Mouse (Mus musculus): Measurements from ENCODE around the gene 4933434E20Rik. TPM values are rescaled to one million over a fixed set of nuclear protein-coding genes. Genes with fewer than 3 reads are reported as not detected.

4933434E20Rik gene
- polyA plus RNA-seq, 1 experiment from 2014 or later: 141 TPM

DNA sequence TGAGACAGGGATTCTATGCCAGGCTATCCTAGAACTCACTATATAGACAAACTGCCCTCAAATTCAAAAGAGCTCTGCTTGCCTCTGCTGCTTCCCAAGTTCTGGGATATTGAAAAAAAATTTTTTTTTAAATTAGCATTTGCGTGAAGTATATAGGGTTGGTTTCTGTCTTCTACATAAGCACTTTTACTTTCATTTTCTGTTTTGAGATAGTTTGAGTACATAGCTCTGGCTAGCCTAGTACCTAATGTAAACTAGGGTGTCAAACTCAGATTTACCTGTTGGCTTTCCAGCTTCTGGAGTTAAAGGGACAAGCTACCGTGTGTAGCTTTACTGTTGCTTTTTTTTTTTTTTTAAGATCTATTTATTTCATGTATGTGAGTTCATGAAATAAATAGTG, 50.2 kb downstream of the 4933434E20Rik start:
- H3K36me3 ChIP-seq: peaks cover 39% of the 10 kb centered on the region

DNA sequence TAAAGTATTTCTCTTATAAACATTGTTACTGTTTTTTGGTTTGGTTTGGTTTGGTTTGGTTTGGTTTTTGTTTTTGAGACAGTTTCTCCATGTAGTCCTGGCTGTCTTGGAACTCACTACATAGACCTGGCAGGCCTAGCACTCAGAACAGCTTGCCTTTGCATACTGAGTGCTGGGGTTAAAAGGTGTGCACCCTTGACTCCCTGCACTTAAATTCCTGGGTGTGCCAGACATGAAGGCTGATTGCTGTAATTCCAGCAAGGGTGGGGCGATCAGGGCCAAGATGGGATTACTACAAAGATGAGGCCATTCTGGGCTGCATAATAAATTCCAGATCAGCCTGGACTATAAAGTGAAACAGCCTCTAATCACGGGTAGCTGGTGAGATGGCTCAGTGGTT, 50.8 kb downstream of the 4933434E20Rik start:
- Histone ChIP-seq H3K4me2 (no peak overlapping the region), H3K27ac (ENCODE audit: poor library complexity, severe bottlenecking) (no peak overlapping the region), H3K4me3 (no peak overlapping the region), H3K27me3 (replicated peaks) (no peaks in the 10 kb centered on the region), H3K9ac (no peak overlapping the region), H3K4me1 (replicated peaks) (no peaks in the 10 kb centered on the region), H3K9me3 (replicated peaks) (no peaks in the 10 kb centered on the region), H3K36me3 (peaks cover 37% of the 10 kb centered on the region)
- 80% methylated on average over 2 of the region's 2 CpGs for WGBS
- ATAC-seq (ENCODE audit: insufficient number of reproducible peaks, low FRiP score): no peak

More for the DNA sequence above, 50.2 kb downstream of the 4933434E20Rik start:
- Histone ChIP-seq H3K4me2 (no peak overlapping the region), H3K27ac (ENCODE audit: poor library complexity, severe bottlenecking) (no peak overlapping the region), H3K9ac (no peak overlapping the region), H3K27me3 (replicated peaks) (no peaks in the 10 kb centered on the region), H3K4me3 (no peak overlapping the region), H3K9me3 (replicated peaks) (no peaks in the 10 kb centered on the region), H3K4me1 (replicated peaks) (no peaks in the 10 kb centered on the region)
- no peak for ATAC-seq (ENCODE audit: insufficient number of reproducible peaks, low FRiP score)
- WGBS: 93% methylated on average over 2 of the region's 2 CpGs

DNA sequence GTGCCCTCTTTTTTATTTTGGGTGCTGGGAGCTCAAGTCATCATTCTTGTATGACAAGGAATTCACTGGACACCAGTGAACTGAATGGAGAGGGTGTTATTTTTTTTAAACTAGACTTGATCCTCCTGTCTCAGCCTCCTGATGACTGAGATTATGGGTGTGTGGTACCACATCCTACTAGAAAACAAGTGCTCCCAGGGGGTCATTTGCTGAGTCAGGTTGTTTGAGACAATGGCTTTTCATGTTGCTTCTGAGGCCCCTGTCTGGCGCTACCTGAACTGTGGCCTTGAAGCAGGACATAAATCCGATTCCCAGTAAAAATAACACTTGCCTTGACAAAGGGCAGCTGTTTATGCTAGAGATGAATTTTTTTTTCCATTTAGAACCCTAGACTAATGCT, 51.7 kb downstream of the 4933434E20Rik start:
- peaks cover 27% of the 10 kb centered on the region for H3K36me3 ChIP-seq
- H3K9me3 ChIP-seq (replicated peaks): no peaks in the 10 kb centered on the region
- no peaks in the 10 kb centered on the region for H3K4me1 ChIP-seq (replicated peaks)
- 82% methylated on average over 2 of the region's 2 CpGs for WGBS
- no peaks in the 10 kb centered on the region for H3K27me3 ChIP-seq (replicated peaks)
- H3K4me2 ChIP-seq: no peak overlapping the region
- H3K9ac ChIP-seq: no peak overlapping the region
- H3K4me3 ChIP-seq: no peak overlapping the region
- no peak overlapping the region for H3K27ac ChIP-seq (ENCODE audit: poor library complexity, severe bottlenecking)
- ATAC-seq (ENCODE audit: insufficient number of reproducible peaks, low FRiP score): no peak

DNA sequence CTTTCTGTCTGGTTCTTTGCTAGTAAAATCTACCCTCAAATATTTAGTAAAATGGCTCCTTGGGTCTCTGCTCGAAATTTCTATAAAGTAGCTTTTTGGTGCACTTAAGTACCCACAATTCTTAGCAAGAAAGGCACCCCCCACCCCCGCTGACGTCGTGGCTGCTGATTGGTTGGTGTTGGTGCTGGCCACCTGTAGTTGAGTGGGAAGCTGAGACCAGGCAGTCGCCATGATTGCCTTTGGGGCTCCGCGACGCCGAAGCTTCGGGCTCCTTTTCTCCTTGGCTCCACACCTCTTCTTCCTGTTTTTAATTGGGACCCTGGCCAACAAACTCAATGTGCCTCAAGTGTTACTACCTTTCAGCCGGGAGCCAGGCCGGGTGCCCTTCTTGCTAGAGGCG, 52.5 kb downstream of the 4933434E20Rik start, which contains the start of gene Nup210l:
Gene Nup210l, plus strand, starts transcription at position 195 of the 400 bp plus-strand sequence.
- Histone ChIP-seq H3K9me3 (replicated peaks) (no peaks in the 10 kb centered on the region), H3K4me2 (no peak within 1 kb of the TSS), H3K36me3 (peaks cover 20% of the 10 kb centered on the region), H3K4me3 (no peak within 1 kb of the TSS), H3K4me1 (replicated peaks) (no peaks in the 10 kb centered on the region), H3K27ac (ENCODE audit: poor library complexity, severe bottlenecking) (no peak within 1 kb of the TSS), H3K27me3 (replicated peaks) (no peaks in the 10 kb centered on the region), H3K9ac (no peak within 1 kb of the TSS)
- WGBS: 80% methylated on average over 13 of the region's 13 CpGs
- ATAC-seq (ENCODE audit: insufficient number of reproducible peaks, low FRiP score): no peak

- no peak overlapping the region for H3K9ac ChIP-seq
- no peak overlapping the region for H3K4me2 ChIP-seq
- H3K27ac ChIP-seq (ENCODE audit: poor library complexity, severe bottlenecking): no peak overlapping the region; the same call in 1 of the 2 replicates
- H3K9me3 ChIP-seq (replicated peaks): no peaks in the 10 kb centered on the region
- H3K4me3 ChIP-seq: no peak overlapping the region
- no peaks in the 10 kb centered on the region for H3K36me3 ChIP-seq
- 0 out of 2 replicates have a peak, but pooled peaks cover 3% of the 10 kb centered on the region for H3K4me1 ChIP-seq (replicated peaks)
- ATAC-seq (ENCODE audit: insufficient number of reproducible peaks, low FRiP score): no peak
- H3K27me3 ChIP-seq (replicated peaks): no peaks in the 10 kb centered on the region
- 46% methylated on average over 2 of the region's 2 CpGs for WGBS
These were observed 60.3 kb downstream of the 4933434E20Rik start for GRCm38 (mm10) chr3:90111706-90112105.

- no peak overlapping the region for H3K9ac ChIP-seq
- no peak overlapping the region for H3K27ac ChIP-seq (ENCODE audit: poor library complexity, severe bottlenecking)
- H3K9me3 ChIP-seq (replicated peaks): no peaks in the 10 kb centered on the region
- H3K4me2 ChIP-seq: no peak overlapping the region
- no peak for ATAC-seq (ENCODE audit: insufficient number of reproducible peaks, low FRiP score)
- WGBS: 73% methylated on average over 2 of the region's 2 CpGs
- 0 out of 2 replicates have a peak, but pooled peaks cover 3% of the 10 kb centered on the region for H3K4me1 ChIP-seq (replicated peaks)
- no peaks in the 10 kb centered on the region for H3K27me3 ChIP-seq (replicated peaks)
- no peak overlapping the region for H3K4me3 ChIP-seq
- no peaks in the 10 kb centered on the region for H3K36me3 ChIP-seq
These were observed 62.9 kb downstream of the 4933434E20Rik start for GRCm38 (mm10) chr3:90114342-90114741.

DNA sequence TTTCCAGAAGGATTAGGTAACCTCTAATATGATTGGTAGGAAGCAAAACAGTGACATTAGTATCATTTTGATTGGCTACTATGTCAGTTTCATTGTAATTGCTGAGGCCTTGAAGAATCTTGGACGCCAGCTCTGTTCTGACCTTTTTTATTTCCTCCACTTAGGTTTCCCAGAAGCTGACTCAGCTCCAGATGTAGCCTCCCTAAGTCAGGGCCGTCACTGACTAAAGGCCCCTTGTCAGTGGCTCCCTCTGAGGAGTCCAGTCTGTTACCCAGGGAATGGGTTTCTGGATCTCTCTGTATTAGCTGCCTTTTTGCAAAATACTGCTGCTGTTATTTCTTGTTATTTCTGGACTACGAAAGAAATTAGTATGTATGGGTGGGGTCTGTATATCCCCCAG, 64.1 kb downstream of the 4933434E20Rik start:
- H3K4me1 ChIP-seq (replicated peaks): 0 out of 2 replicates have a peak, but pooled peaks cover 3% of the 10 kb centered on the region
- H3K36me3 ChIP-seq: no peaks in the 10 kb centered on the region
- no peaks in the 10 kb centered on the region for H3K9me3 ChIP-seq (replicated peaks)
- no peak overlapping the region for H3K4me2 ChIP-seq
- H3K4me3 ChIP-seq: no peak overlapping the region
- ATAC-seq (ENCODE audit: insufficient number of reproducible peaks, low FRiP score): no peak
- no peak overlapping the region for H3K27ac ChIP-seq (ENCODE audit: poor library complexity, severe bottlenecking)
- no peak overlapping the region for H3K9ac ChIP-seq
- WGBS: 76% methylated on average over 3 of the region's 3 CpGs
- H3K27me3 ChIP-seq (replicated peaks): no peaks in the 10 kb centered on the region

MicroRNA genes within 50 kb of the gene (microRNA counts, 519-probe panel; counts per million panel counts)
- microRNA mmu-miR-190b: not detected

Small RNA genes within 50 kb of the gene (microRNA-seq; reads per million reads assigned to microRNA genes)
- gene Mir190b (14.9 reads per million, percentile 29 among the genes with 10 or more reads in this experiment), gene Mir7669 (1.2 reads per million)

Other genes starting within 250 kb of the 4933434E20Rik start
- 9.6 and 10.5 TPM in 2 replicates for gene She, start 220.3 kb upstream of the 4933434E20Rik start, polyA plus RNA-seq (2016; fragmentation: Nextera tagmentation; extraction: Ambion mirVana)
- gene Il6ra, start 138.4 kb upstream of the 4933434E20Rik start, polyA plus RNA-seq (2016; fragmentation: Nextera tagmentation; extraction: Ambion mirVana): 0.47 and 0.59 TPM in 2 replicates
- 20.0 and 20.8 TPM in 2 replicates for gene Atp8b2, start 88.1 kb upstream of the 4933434E20Rik start, polyA plus RNA-seq (2016; fragmentation: Nextera tagmentation; extraction: Ambion mirVana)
- 79.4 and 85.4 TPM in 2 replicates for gene Hax1, start 52.9 kb upstream of the 4933434E20Rik start, polyA plus RNA-seq (2016; fragmentation: Nextera tagmentation; extraction: Ambion mirVana)
- 178 and 200 TPM in 2 replicates for gene Ubap2l, start 992 bp downstream of the 4933434E20Rik start, polyA plus RNA-seq (2016; fragmentation: Nextera tagmentation; extraction: Ambion mirVana)
- gene Tpm3, start 21.0 kb downstream of the 4933434E20Rik start, polyA plus RNA-seq (2016; fragmentation: Nextera tagmentation; extraction: Ambion mirVana): 335 and 344 TPM in 2 replicates
- 0.33 and 0.40 TPM in 2 replicates for gene Nup210l, start 52.5 kb downstream of the 4933434E20Rik start, polyA plus RNA-seq (2016; fragmentation: Nextera tagmentation; extraction: Ambion mirVana)
- 771 and 793 TPM in 2 replicates for gene Rps27, start 162.0 kb downstream of the 4933434E20Rik start, polyA plus RNA-seq (2016; fragmentation: Nextera tagmentation; extraction: Ambion mirVana)
- 26.8 and 28.0 TPM in 2 replicates for gene Rab13, start 162.1 kb downstream of the 4933434E20Rik start, polyA plus RNA-seq (2016; fragmentation: Nextera tagmentation; extraction: Ambion mirVana)
- 83.0 and 84.3 TPM in 2 replicates for gene Jtb, start 180.0 kb downstream of the 4933434E20Rik start, polyA plus RNA-seq (2016; fragmentation: Nextera tagmentation; extraction: Ambion mirVana)
- 2.3 TPM in 2 replicates for gene Creb3l4, start 191.9 kb downstream of the 4933434E20Rik start, polyA plus RNA-seq (2016; fragmentation: Nextera tagmentation; extraction: Ambion mirVana)
- gene Slc39a1, start 196.5 kb downstream of the 4933434E20Rik start, polyA plus RNA-seq (2016; fragmentation: Nextera tagmentation; extraction: Ambion mirVana): 63.5 and 67.8 TPM in 2 replicates
- 14.6 and 18.7 TPM in 2 replicates for gene Crtc2, start 202.5 kb downstream of the 4933434E20Rik start, polyA plus RNA-seq (2016; fragmentation: Nextera tagmentation; extraction: Ambion mirVana)
- 6.1 and 8.2 TPM in 2 replicates for gene Dennd4b, start 213.5 kb downstream of the 4933434E20Rik start, polyA plus RNA-seq (2016; fragmentation: Nextera tagmentation; extraction: Ambion mirVana)
- gene Gatad2b, start 241.5 kb downstream of the 4933434E20Rik start, polyA plus RNA-seq (2016; fragmentation: Nextera tagmentation; extraction: Ambion mirVana): 8.5 and 10.0 TPM in 2 replicates

Measured in heart, embryonic 12.5 days (tissue).